Mouse (Mus musculus): Measurements from ENCODE around the gene Zkscan3. TPM values are rescaled to one million over a fixed set of nuclear protein-coding genes. Genes with fewer than 3 reads are reported as not detected.

The Zkscan3 gene
- polyA plus RNA-seq, 1 experiment from 2014 or later = 66.5 TPM

DNA sequence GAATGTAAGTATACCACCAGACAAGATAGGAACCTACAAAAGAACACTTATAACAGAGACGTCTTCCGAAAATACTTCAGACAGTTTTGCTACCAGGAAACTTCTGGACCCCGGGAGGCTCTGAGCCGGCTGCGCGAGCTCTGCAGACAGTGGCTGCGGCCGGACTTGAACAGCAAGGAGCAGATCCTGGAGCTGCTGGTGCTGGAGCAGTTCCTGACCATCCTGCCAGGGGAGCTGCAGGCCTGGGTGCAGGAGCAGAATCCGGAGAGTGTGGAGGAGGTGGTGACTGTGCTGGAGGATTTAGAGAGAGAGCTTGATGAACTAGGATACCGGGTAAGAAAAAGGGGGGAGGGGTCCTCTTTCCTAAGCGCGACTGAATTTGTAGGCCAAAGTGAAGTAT lies 38.8 kb downstream of the Zkscan3 start:
- no peak overlapping the region for H3K9ac ChIP-seq (replicated peaks; ENCODE audit: low read depth, low read length)
- H3K4me3 ChIP-seq (ENCODE audit: low read depth, low read length) = peak overlapping the region; percentile 79
- peak overlapping the region; percentile 70 for H3K4me2 ChIP-seq (ENCODE audit: low read depth, low read length)
- ATAC-seq (ENCODE audit: low read depth) = no peak
- no peaks in the 10 kb centered on the region for H3K9me3 ChIP-seq (ENCODE audit: control insufficient read depth, low read length)
- H3K36me3 ChIP-seq (ENCODE audit: control insufficient read depth, insufficient read depth, low read length) = peaks cover under 1% of the 10 kb centered on the region; the same call in 1 of the 2 replicates
- no peaks in the 10 kb centered on the region for H3K27me3 ChIP-seq (ENCODE audit: control insufficient read depth, insufficient read depth, low read length)
- 75% methylated on average over 12 of the region's 12 CpGs for WGBS
- no peak overlapping the region for H3K27ac ChIP-seq (ENCODE audit: low read depth, low read length)
- H3K4me1 ChIP-seq (ENCODE audit: control insufficient read depth, insufficient read depth, low read length) = peaks cover 18% of the 10 kb centered on the region

DNA sequence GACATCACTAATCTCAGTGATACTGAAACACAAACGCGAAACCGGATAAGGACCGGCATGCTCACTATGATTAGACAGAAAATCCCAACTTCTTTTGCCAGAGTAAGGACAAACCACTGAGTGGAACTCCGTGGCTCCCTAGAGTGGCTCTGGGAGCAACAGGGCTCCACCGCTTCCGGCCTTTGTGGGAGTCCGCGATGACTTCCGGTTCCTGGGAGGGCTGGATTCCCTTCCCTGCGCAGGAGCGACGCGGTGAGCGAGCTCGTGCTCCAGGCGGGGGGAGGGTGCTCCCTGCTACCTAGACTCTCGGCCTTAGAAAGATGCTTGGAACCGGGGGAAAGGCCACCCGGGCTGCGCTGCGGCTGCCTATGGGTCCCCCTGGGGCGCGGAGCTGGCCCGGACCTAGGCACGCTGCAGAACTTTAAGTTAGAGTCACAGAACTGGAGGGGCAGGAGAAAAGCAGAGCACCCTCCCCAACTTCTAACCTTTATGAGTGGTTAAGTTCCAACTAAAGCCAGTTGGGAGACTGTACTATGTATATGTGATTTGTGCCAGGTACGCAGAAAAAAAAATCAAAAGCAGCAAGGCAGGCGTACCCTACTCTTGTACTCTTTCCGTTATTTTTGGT lies 39.8 kb downstream of the Zkscan3 start, which contains the start of gene Zscan12:
TSS of gene Zscan12 (plus strand) at position 200 of the 628 bp plus-strand sequence.
- Histone ChIP-seq H3K9ac (replicated peaks; ENCODE audit: low read depth, low read length) (peak within 1 kb of the TSS; percentile 87), H3K27ac (ENCODE audit: low read depth, low read length) (0 out of 2 replicates have a peak within 1 kb of the TSS, but pooled peaks have one; percentile 23), H3K27me3 (ENCODE audit: control insufficient read depth, insufficient read depth, low read length) (no peaks in the 10 kb centered on the region), H3K4me1 (ENCODE audit: control insufficient read depth, insufficient read depth, low read length) (peaks cover 18% of the 10 kb centered on the region), H3K4me2 (ENCODE audit: low read depth, low read length) (peak within 1 kb of the TSS; percentile 70), H3K36me3 (ENCODE audit: control insufficient read depth, insufficient read depth, low read length) (no peaks in the 10 kb centered on the region), H3K9me3 (ENCODE audit: control insufficient read depth, low read length) (no peaks in the 10 kb centered on the region), H3K4me3 (ENCODE audit: low read depth, low read length) (peak within 1 kb of the TSS; percentile 79)
- peak; percentile 100 for ATAC-seq (ENCODE audit: low read depth)
- WGBS = under 1% methylated on average over 28 of the region's 29 CpGs

DNA sequence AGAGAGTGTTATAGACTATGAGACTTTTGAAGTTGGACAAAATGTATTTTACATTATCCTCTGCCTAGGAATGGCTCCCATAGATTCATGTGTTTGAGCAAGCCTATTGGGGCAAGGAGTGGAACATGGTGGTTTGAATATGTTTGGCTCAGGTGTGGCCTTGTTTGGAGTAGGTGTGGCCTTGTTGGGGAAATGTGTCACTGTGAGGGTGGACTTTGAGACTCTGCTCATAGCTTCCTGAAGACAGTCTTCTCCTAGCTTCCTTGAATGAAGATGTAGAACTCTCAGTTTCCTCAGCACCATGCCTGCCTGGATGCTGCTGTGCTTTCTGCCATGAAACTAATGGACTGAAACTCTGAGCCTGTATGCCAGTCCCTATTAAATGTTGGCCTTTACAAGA lies 52.0 kb downstream of the Zkscan3 start:
- Histone ChIP-seq H3K4me1 (ENCODE audit: control insufficient read depth, insufficient read depth, low read length) (no peaks in the 10 kb centered on the region), H3K27ac (ENCODE audit: low read depth, low read length) (no peak overlapping the region), H3K27me3 (ENCODE audit: control insufficient read depth, insufficient read depth, low read length) (no peaks in the 10 kb centered on the region), H3K9ac (replicated peaks; ENCODE audit: low read depth, low read length) (no peak overlapping the region), H3K4me2 (ENCODE audit: low read depth, low read length) (no peak overlapping the region), H3K4me3 (ENCODE audit: low read depth, low read length) (no peak overlapping the region), H3K36me3 (ENCODE audit: control insufficient read depth, insufficient read depth, low read length) (no peaks in the 10 kb centered on the region), H3K9me3 (ENCODE audit: control insufficient read depth, low read length) (no peaks in the 10 kb centered on the region)
- ATAC-seq (ENCODE audit: low read depth) = no peak

- H3K4me3 ChIP-seq (ENCODE audit: low read depth, low read length) = no peak within 1 kb of the TSS
- H3K9me3 ChIP-seq (ENCODE audit: control insufficient read depth, low read length) = no peaks in the 10 kb centered on the region
- no peaks in the 10 kb centered on the region for H3K4me1 ChIP-seq (ENCODE audit: control insufficient read depth, insufficient read depth, low read length)
- H3K9ac ChIP-seq (replicated peaks; ENCODE audit: low read depth, low read length) = no peak within 1 kb of the TSS
- 80% methylated on average over 1 of the region's 1 CpGs for WGBS
- no peaks in the 10 kb centered on the region for H3K27me3 ChIP-seq (ENCODE audit: control insufficient read depth, insufficient read depth, low read length)
- no peak within 1 kb of the TSS for H3K4me2 ChIP-seq (ENCODE audit: low read depth, low read length)
- no peaks in the 10 kb centered on the region for H3K36me3 ChIP-seq (ENCODE audit: control insufficient read depth, insufficient read depth, low read length)
- no peak within 1 kb of the TSS for H3K27ac ChIP-seq (ENCODE audit: low read depth, low read length)
- ATAC-seq (ENCODE audit: low read depth) = no peak
Measured at GRCm38 (mm10) chr13:21346610-21347009, 55.9 kb downstream of the Zkscan3 start, which contains the start of gene Olfr1367. Olfr1367 (plus strand) TSS chr13:21346910.

MicroRNA genes within 50 kb of the gene (microRNA counts, 519-probe panel; counts per million panel counts)
- microRNA mmu-miR-1896 = not detected

Small RNA genes lying within 50 kb of the gene (microRNA-seq; reads per million reads assigned to microRNA genes)
- gene Mir1896 (not detected), gene Mir6942 (not detected)

Other genes starting within 250 kb of the Zkscan3 start
- gene Trim27, start 223.3 kb downstream of the Zkscan3 start, polyA plus RNA-seq (2014; fragmentation: Nextera tagmentation; extraction: Ambion mirVana) = 68.2 and 87.9 TPM in 2 replicates
- gene Gpx5, start 110.0 kb downstream of the Zkscan3 start, polyA plus RNA-seq (2014; fragmentation: Nextera tagmentation; extraction: Ambion mirVana) = not detected in 2 replicates
- 0.35 TPM in 1 of 2 replicates, not detected in the other for gene Gpx6, start 90.6 kb downstream of the Zkscan3 start, polyA plus RNA-seq (2014; fragmentation: Nextera tagmentation; extraction: Ambion mirVana)
- not detected in 2 replicates for gene Olfr1367, start 55.8 kb downstream of the Zkscan3 start, polyA plus RNA-seq (2014; fragmentation: Nextera tagmentation; extraction: Ambion mirVana)
- 11.4 and 13.3 TPM in 2 replicates for gene Zscan12, start 39.9 kb downstream of the Zkscan3 start, polyA plus RNA-seq (2014; fragmentation: Nextera tagmentation; extraction: Ambion mirVana)
- 4.1 and 4.6 TPM in 2 replicates for gene Pgbd1, start 38.3 kb upstream of the Zkscan3 start, polyA plus RNA-seq (2014; fragmentation: Nextera tagmentation; extraction: Ambion mirVana)
- 23.0 and 25.3 TPM in 2 replicates for gene Zscan26, start 51.0 kb upstream of the Zkscan3 start, polyA plus RNA-seq (2014; fragmentation: Nextera tagmentation; extraction: Ambion mirVana)
- 3.0 and 3.9 TPM in 2 replicates for gene Nkapl, start 65.8 kb upstream of the Zkscan3 start, polyA plus RNA-seq (2014; fragmentation: Nextera tagmentation; extraction: Ambion mirVana)
- 10.5 and 11.3 TPM in 2 replicates for gene Zkscan4, start 76.2 kb upstream of the Zkscan3 start, polyA plus RNA-seq (2014; fragmentation: Nextera tagmentation; extraction: Ambion mirVana)
- gene Gm10065, start 76.7 kb upstream of the Zkscan3 start, polyA plus RNA-seq (2014; fragmentation: Nextera tagmentation; extraction: Ambion mirVana) = not detected in 2 replicates
- 0.18 and 0.67 TPM in 2 replicates for gene AK157302, start 92.5 kb upstream of the Zkscan3 start, polyA plus RNA-seq (2014; fragmentation: Nextera tagmentation; extraction: Ambion mirVana)
- gene Gm11273, start 98.7 kb upstream of the Zkscan3 start, polyA plus RNA-seq (2014; fragmentation: Nextera tagmentation; extraction: Ambion mirVana) = 8.3 and 8.5 TPM in 2 replicates
- 7.0 and 9.5 TPM in 2 replicates for gene Zkscan8, start 128.4 kb upstream of the Zkscan3 start, polyA plus RNA-seq (2014; fragmentation: Nextera tagmentation; extraction: Ambion mirVana)
- gene Olfr1366, start 140.1 kb upstream of the Zkscan3 start, polyA plus RNA-seq (2014; fragmentation: Nextera tagmentation; extraction: Ambion mirVana) = 0.11 and 0.17 TPM in 2 replicates
- 0.13 TPM in 1 of 2 replicates, not detected in the other for gene Olfr1535, start 157.1 kb upstream of the Zkscan3 start, polyA plus RNA-seq (2014; fragmentation: Nextera tagmentation; extraction: Ambion mirVana)
- not detected in 2 replicates for gene Olfr1364, start 179.0 kb upstream of the Zkscan3 start, polyA plus RNA-seq (2014; fragmentation: Nextera tagmentation; extraction: Ambion mirVana)
- gene Olfr1362, start 211.3 kb upstream of the Zkscan3 start, polyA plus RNA-seq (2014; fragmentation: Nextera tagmentation; extraction: Ambion mirVana) = not detected in 2 replicates
- gene Olfr11, start 239.8 kb upstream of the Zkscan3 start, polyA plus RNA-seq (2014; fragmentation: Nextera tagmentation; extraction: Ambion mirVana) = not detected in 2 replicates